Mouse (Mus musculus) embryonic fibroblast, embryonic 13.5 days (primary cell): ENCODE measurements at regions not wholly inside any gene's neighbourhood (a gene's known extent, or its start where the extent isn't known, plus 50 kb on each side); places are given as distances from the start of the nearest gene placed in this dataset.

Source experiments
- CTCF ChIP-seq: IDR thresholded peaks from 2 replicates; pipeline ENCODE4 v1.5.1; 2011; ENCODE audit warnings: mild to moderate bottlenecking, control low read depth, low read length, moderate library complexity, borderline replicate concordance; ENCODE audit not compliant: insufficient read depth
- POLR2A ChIP-seq: IDR thresholded peaks from 2 replicates; pipeline ENCODE4 v1.6.1; 2011; ENCODE audit warnings: low read depth, mild to moderate bottlenecking, control low read depth, low read length, moderate library complexity

DNA sequence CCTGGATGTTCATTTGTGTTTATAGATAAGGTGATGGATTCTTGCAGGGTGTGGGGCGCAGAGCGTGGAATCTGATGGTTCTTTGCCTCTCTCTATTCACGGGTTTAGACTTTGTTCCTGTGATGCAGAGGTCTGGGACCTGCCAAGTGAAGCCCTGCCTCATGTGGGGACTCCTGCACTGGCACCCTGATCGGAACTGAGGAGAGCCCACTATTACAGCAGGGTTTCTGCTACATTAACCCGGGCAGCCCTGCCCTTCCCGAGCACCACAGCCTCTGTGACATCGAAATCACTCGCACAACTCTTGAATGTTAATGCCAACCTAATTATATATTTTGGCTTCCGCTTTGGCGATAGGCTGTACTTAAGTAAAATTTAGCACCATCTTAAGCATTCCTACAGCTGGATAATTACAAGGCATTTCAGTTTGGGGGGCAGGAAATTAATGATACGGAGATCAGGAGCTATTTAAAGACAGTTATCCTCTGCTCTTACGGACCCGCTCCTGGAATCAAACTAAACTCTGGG is 294.7 kb downstream of the Irs2 start:
- no peak for TF ChIP-seq CTCF
- no peak for TF ChIP-seq POLR2A
